Mouse (Mus musculus) erythroid progenitor cell, adult 5-6 weeks (primary cell): Measurements from ENCODE around the gene Cwc22. TPM values are rescaled to one million over a fixed set of nuclear protein-coding genes. Genes with fewer than 3 reads are reported as not detected.
A peak's percentile ranks its signal among the peaks of the same experiment; 100 is the strongest.

Experiments used
- ATAC-seq: replicated peaks from 2 replicates; pipeline ENCODE4 v1.8.0; 2016; ENCODE audit warnings: moderate number of reproducible peaks, mild to moderate bottlenecking, moderate TSS enrichment, inconsistent platforms; ENCODE audit not compliant: poor library complexity, low FRiP score, severe bottlenecking
- total RNA-seq, 2 experiments: library from RNA; stranded (forward) in 1 of 2; stranded (reverse) in 1 of 2; fragments of 150-400 nt in 1 of 2; fragments of 186-747, 209-891 nt in 1 of 2; gene quantifications; 2 replicates each; pipeline versions ENCODE4 v1.2.3 to v1.2.4; 2015 to 2017; ENCODE audit warnings: low replicate concordance in 2 of 2

The Cwc22 gene
- total RNA-seq (2015; ENCODE audit: low replicate concordance) (12.3 and 19.7 TPM in 2 replicates), total RNA-seq (2017; ENCODE audit: low replicate concordance) (36.7 and 40.2 TPM in 2 replicates)

DNA sequence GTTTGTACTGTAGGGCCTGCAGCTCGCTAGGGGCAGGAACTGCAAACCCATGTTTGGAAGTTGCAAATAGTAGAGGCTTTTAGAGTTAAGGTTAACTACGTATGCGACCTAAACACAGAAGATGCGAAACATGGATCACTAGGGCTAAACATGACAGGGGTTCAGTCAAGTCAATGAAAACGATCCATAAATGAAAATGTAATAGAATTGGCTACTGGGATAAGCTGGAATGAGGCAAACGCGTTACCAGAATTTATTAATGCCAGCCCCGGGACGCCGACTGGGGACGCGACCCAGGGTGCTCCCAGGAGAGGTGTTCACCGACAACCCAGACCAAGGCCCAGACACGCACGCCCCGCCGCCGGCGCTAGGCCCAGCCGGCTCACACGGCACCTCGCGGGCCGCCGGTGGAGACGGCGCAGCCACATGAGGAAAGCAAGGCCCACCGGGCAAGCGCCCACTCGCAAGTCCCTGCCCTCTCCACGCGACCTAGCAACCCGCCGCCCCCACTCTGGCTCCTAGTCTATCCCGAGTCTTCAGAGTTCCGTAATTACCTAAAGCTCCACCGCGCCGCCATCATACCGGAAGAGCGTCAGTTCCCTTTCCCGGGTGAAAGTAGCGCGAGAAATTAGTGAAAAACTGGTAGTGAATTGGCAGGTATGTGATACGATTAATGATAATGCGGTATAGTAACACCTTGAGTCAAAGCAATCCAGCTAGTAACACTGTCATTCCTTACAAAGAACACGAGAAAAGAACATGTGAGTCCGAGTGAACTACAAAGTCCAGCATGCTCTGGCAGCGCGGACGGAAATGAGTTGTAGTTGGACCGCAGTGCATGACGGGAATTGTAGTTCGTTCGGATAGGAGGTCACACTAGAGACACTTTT lies at the start of gene Cwc22:
Cwc22 (minus strand) TSS at position 780 of the 890 bp plus-strand sequence.
- ATAC-seq: peak; percentile 93

GRCm38 (mm10) chr2:77993727-77994401 lies 47.7 kb upstream of the Cwc22 start:
- no peak for ATAC-seq

GRCm38 (mm10) chr2:77992951-77993604 lies 46.9 kb upstream of the Cwc22 start:
- ATAC-seq: no peak

- ATAC-seq: no peak
Measured at GRCm38 (mm10) chr2:77990820-77991219, 44.6 kb upstream of the Cwc22 start.

DNA sequence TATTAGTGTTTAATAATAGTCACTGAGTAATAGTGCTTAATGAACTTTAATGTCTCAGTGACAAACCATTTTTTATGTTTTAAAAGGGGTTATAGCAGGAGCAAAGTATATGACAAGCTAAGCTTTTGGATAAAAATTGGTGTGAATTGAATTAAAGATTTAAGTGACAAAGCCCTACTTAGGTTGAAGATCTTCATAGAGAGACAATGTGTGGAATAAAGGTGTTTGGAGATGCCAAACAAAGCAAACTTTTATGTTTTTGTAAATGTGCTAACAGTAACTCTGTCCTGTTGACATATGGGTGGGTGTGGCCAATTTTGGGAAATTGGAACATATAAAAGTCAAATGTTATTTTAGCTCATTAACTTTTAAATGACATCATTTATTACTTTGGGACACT lies 43.9 kb upstream of the Cwc22 start:
- ATAC-seq: no peak

DNA sequence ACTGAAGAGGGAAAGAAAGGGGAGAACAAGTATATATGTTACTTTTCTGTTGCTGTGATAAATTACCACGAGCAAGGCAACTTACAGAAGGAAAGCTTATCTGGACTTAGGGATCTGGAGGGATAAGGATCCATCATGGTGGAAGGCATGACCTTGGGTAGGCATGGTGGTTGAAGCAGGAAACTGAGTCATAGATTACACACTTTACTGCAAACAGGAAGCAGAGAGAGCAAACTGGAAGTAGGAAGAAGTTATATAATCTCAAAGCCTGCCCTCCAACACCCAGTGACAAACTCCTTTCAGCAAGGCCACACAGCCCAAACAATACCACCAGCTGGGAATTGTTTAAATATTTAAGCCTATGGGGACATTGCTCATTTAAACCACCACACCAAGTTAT lies 43.2 kb upstream of the Cwc22 start:
- ATAC-seq: no peak

GRCm38 (mm10) chr2:77985991-77986730 lies 40.0 kb upstream of the Cwc22 start:
- no peak for ATAC-seq

DNA sequence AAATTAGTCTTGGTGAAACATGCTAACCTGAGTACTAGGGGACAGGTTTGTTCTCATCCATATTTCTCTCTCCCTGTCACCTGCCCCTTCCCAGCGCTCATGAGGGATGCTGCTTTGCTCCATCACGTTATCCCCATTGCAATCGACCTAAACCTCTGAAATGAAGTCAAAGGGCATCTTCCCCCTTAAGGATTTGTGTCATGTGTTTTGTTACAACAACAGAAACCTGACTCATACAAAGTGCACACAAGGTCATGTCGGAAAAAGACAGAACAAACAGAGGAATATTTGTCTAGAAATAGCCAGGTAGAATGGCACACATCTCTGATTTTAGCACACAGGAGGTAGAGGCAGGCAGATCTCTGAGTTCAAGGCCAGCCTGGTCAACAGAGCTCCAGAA lies 38.0 kb upstream of the Cwc22 start:
- ATAC-seq: no peak

DNA sequence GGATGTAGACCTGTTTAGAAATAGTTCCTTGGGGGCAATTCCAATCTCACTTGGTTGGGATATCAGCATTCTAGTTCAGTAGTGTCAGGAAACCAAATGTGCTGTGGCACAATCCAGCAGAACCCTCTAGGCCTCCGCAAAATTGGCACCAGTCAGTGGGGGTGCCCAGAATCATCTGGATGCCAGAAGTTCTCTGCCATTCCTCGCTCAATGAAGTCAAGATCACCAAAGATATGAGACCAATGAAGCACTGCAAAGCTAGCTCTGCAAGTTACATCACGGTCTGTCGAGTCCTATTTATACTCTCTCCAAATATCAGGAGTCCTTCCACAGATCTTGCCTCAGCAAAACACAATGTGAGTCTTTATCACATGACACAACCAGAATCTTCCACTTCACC lies 35.7 kb upstream of the Cwc22 start:
- ATAC-seq: no peak

DNA sequence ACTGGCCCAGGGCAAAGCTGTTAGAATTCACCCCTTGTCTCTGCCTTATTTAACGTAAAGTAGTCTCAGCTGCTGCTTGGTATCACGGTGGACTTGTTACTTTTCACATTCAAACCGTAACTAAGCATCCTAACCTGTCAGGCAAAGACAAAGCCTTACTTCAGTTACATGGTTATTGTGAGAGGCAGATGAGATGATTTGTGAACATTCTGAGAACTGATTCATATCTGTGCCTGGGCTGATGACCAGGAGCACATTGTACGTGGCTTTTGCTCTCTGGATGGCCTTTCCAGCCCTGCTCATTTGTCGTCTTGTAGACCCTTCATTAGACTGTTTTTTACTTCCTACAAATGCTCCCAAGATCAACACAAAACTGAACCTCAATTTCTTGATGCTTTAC lies 34.5 kb upstream of the Cwc22 start:
- ATAC-seq: no peak

DNA sequence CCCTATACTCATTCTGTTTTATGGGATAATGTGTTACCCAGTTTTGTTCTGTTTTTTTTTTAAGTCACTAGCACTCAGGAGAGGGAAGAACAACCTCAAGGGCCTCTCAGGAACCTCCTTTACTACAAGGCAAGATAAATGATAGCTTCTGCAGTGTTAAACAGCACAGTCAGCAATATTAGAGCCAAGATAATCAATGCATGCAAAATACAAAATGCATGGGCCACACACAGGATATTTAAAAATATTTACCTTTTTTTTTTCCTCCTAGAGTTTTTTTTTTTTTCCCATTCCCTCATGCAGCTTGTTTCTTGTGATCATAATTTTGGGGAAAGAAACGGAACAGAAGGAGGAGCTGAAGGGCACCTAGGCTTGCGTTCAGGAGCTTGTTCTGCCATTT lies 33.3 kb upstream of the Cwc22 start:
- no peak for ATAC-seq

DNA sequence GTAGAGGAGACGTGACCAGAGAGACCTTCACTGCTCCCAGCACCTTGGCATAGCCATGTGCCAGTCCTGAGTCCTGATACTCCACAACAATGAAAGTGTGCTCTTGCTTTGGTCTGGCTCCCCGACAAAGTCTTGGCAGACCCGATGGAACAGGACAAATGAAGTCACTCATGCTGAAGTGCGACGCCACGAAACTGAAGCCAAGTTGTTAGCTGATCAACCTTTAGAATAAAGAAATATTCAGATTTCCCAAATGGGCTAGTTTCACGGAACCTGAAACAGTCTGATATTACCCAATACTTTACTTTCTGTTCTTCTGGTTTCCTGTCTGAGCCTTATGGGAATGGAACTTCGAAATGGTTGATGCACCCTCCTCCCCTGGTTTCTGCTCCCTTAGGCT lies 32.9 kb upstream of the Cwc22 start:
- no peak for ATAC-seq

GRCm38 (mm10) chr2:77978256-77978655 lies 32.1 kb upstream of the Cwc22 start:
- ATAC-seq: no peak

DNA sequence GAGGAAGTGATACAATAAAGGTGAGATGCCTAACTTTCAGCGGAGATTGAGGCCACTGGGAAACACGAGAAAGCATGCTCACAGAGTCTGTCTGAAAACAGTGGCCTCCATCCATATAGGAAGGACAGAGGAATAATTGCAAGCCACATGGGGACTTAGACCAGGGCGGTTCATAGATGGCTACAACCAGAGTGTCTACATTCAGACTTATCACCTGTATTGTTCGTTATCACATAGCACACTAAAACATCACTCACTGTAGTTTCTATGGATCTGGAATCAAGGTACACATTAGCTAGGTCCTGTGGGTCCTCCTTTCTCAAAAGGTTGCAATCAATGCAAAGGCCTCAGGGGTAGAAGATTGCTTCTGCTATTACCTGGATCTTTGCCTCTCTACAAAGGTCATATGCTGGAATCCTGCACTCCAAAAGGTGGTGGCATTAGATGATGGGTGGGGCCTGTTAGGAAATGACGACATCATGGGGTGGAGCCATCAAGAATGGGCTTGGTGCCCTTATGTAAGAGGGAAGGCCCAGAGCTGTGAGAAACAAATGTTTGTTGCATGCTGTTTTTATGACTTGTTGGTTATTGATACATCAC lies 30.2 kb upstream of the Cwc22 start:
- ATAC-seq: no peak

DNA sequence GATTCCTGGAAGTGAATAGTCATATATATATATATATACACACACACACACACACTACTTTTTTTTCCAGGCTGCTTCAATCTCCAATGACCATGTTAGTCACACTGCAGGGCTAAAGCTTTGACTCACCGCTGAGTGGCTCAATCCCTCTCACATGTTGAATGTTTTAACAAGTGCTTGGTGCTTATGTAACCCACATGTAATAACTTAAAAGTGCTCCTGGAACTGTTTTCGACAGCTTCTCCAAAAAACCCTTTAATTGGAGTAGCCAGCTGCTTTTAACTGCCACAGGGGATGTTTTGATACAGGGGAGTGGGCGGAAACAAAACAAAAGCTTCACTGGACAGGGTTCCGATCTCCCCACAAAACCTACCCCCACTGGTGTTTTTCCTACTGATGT lies 29.4 kb upstream of the Cwc22 start:
- no peak for ATAC-seq

GRCm38 (mm10) chr2:77974986-77975385 lies 28.8 kb upstream of the Cwc22 start:
- no peak for ATAC-seq

GRCm38 (mm10) chr2:77974366-77974765 lies 28.2 kb upstream of the Cwc22 start:
- no peak for ATAC-seq

GRCm38 (mm10) chr2:77973296-77973695 lies 27.1 kb upstream of the Cwc22 start:
- no peak for ATAC-seq

GRCm38 (mm10) chr2:77972541-77972940 lies 26.4 kb upstream of the Cwc22 start:
- ATAC-seq: no peak

DNA sequence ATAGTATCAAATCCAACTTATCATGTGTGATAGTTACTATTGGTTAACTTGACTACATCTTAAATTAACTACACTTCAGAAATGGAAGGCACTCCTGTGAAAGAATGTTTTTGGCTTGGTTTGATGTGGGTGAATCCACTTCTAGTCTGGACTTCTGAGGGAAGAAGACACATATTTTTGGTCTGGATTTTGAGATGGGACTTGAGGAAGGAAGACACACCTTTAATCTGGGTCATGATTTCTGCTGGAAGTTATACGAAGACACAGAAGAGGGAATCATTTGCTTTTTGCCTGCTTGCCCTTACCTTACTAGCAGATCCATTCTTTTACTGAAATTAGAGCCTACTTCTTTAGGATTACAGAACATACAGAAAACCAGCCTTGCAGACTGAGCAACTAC lies 25.7 kb upstream of the Cwc22 start:
- no peak for ATAC-seq
